Mouse (Mus musculus) limb, embryonic 11.5 days (tissue): Measurements from ENCODE around the gene Scin. TPM values are rescaled to one million over a fixed set of nuclear protein-coding genes. Genes with fewer than 3 reads are reported as not detected.

Source experiments
- ATAC-seq: fragments of 200-750 bp; cut with Nextera tagmentation; 2 replicates; pipeline ENCODE4 v1.8.0; 2017; ENCODE audit warnings: low read depth; ENCODE audit not compliant: insufficient number of reproducible peaks, low FRiP score, low TSS enrichment
- DNase-seq: peaks from one replicate; pipeline ENCODE4 v3.0.0-alpha.2; 2015; ENCODE audit warnings: low spot score
- H3K27ac ChIP-seq: fragments of 300-500 bp; sonication (generic); replicated peaks from 2 replicates; pipeline ENCODE4 v1.5.1; 2014; ENCODE audit warnings: low read depth, mild to moderate bottlenecking, low read length
- H3K27me3 ChIP-seq: fragments of 300-500 bp; sonication (generic); 2 replicates; pipeline ENCODE4 v1.6.1; 2014; ENCODE audit warnings: mild to moderate bottlenecking, low read length, mixed read lengths; ENCODE audit not compliant: control insufficient read depth, insufficient read depth
- H3K36me3 ChIP-seq: fragments of 300-500 bp; sonication (generic); 2 replicates; pipeline ENCODE4 v1.6.1; 2014; ENCODE audit warnings: mild to moderate bottlenecking, low read length, moderate library complexity, mixed read lengths; ENCODE audit not compliant: control insufficient read depth, insufficient read depth
- H3K4me1 ChIP-seq: fragments of 300-500 bp; sonication (generic); 2 replicates; pipeline ENCODE4 v1.6.1; 2014; ENCODE audit warnings: low read length, mixed read lengths; ENCODE audit not compliant: control insufficient read depth, insufficient read depth
- H3K4me2 ChIP-seq: fragments of 300-500 bp; sonication (generic); 2 replicates; pipeline ENCODE4 v1.6.1; 2014; ENCODE audit warnings: low read depth, mild to moderate bottlenecking, moderate library complexity; ENCODE audit not compliant: severe bottlenecking
- H3K4me3 ChIP-seq: fragments of 300-500 bp; sonication (generic); 2 replicates; pipeline ENCODE4 v1.5.1; 2014; ENCODE audit warnings: low read depth, low read length
- H3K9ac ChIP-seq: fragments of 300-500 bp; sonication (generic); 2 replicates; pipeline ENCODE4 v1.6.1; 2014; ENCODE audit warnings: mild to moderate bottlenecking, low read length
- H3K9me3 ChIP-seq: fragments of 300-500 bp; sonication (generic); 2 replicates; pipeline ENCODE4 v1.6.1; 2016; ENCODE audit warnings: low read length; ENCODE audit not compliant: control insufficient read depth
- WGBS: fragments of 180-500 bp; shearing (Covaris S2); extraction: QIAGEN DNeasy Blood & Tissue Kit; methylation state at CpG from one replicate; pipeline ENCODE4 v1.1.7; 2014; 5-methylcytosine and 5-hydroxymethylcytosine counted together
- polyA plus RNA-seq: library from polyadenylated mRNA; unstranded; fragments of >200 nt; fragmentation: Nextera tagmentation; extraction: Ambion mirVana; gene quantifications from 2 replicates; pipeline ENCODE4 v1.2.1, GENCODE M21; 2014

Scin gene
- polyA plus RNA-seq, 1 experiment from 2014 or later: 0.43 TPM

DNA sequence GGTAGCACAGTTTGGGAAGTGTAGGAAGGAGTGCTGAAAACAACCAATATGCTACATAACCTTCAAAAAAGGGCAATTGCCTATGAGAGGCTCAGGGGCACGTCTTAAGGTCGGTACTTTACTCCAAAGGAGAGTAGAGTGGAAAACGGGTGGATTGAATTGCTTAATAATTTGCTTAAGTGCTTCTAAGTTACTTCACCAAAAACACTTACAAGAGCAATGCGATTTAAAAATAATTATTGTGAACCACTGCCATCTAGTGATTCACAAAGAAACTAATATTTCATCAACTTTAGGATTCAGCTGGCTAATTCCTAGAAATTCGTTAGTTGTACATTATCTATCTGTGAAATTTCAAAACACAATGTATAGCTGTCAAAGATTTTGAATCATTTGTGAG lies 60.4 kb downstream of the Scin start:
- DNase-seq (no peak), ATAC-seq (no peak)
- Histone ChIP-seq H3K4me1 (no peaks in the 10 kb centered on the region), H3K4me3 (no peak overlapping the region), H3K9me3 (no peaks in the 10 kb centered on the region), H3K27me3 (no peaks in the 10 kb centered on the region), H3K36me3 (no peaks in the 10 kb centered on the region), H3K4me2 (no peak overlapping the region), H3K9ac (no peak overlapping the region), H3K27ac (no peak overlapping the region)
- WGBS: 76% methylated on average over 5 of the region's 5 CpGs

GRCm38 (mm10) chr12:40047024-40047423 lies 87.0 kb downstream of the Scin start:
- H3K36me3 ChIP-seq: no peaks in the 10 kb centered on the region
- no peak overlapping the region for H3K27ac ChIP-seq
- H3K4me1 ChIP-seq: no peaks in the 10 kb centered on the region
- H3K9ac ChIP-seq: no peak overlapping the region
- 66% methylated on average over 1 of the region's 1 CpGs for WGBS
- DNase-seq: no peak
- no peaks in the 10 kb centered on the region for H3K9me3 ChIP-seq
- H3K27me3 ChIP-seq: no peaks in the 10 kb centered on the region
- ATAC-seq: no peak
- no peak overlapping the region for H3K4me3 ChIP-seq
- no peak overlapping the region for H3K4me2 ChIP-seq

GRCm38 (mm10) chr12:40043816-40044585 lies 90.0 kb downstream of the Scin start:
- H3K9me3 ChIP-seq: no peaks in the 10 kb centered on the region
- H3K4me2 ChIP-seq: no peak overlapping the region
- 89% methylated on average over 8 of the region's 8 CpGs for WGBS
- H3K27me3 ChIP-seq: no peaks in the 10 kb centered on the region
- H3K4me3 ChIP-seq: no peak overlapping the region
- no peaks in the 10 kb centered on the region for H3K4me1 ChIP-seq
- H3K9ac ChIP-seq: no peak overlapping the region
- ATAC-seq (no peak), DNase-seq (no peak)
- H3K27ac ChIP-seq: no peak overlapping the region
- no peaks in the 10 kb centered on the region for H3K36me3 ChIP-seq

GRCm38 (mm10) chr12:40040067-40040466 lies 94.0 kb downstream of the Scin start:
- Histone ChIP-seq H3K36me3 (no peaks in the 10 kb centered on the region), H3K9me3 (no peaks in the 10 kb centered on the region), H3K27me3 (no peaks in the 10 kb centered on the region), H3K27ac (no peak overlapping the region), H3K4me3 (no peak overlapping the region), H3K4me2 (no peak overlapping the region), H3K4me1 (no peaks in the 10 kb centered on the region), H3K9ac (no peak overlapping the region)
- peak; percentile 51 for DNase-seq
- ATAC-seq: no peak

DNA sequence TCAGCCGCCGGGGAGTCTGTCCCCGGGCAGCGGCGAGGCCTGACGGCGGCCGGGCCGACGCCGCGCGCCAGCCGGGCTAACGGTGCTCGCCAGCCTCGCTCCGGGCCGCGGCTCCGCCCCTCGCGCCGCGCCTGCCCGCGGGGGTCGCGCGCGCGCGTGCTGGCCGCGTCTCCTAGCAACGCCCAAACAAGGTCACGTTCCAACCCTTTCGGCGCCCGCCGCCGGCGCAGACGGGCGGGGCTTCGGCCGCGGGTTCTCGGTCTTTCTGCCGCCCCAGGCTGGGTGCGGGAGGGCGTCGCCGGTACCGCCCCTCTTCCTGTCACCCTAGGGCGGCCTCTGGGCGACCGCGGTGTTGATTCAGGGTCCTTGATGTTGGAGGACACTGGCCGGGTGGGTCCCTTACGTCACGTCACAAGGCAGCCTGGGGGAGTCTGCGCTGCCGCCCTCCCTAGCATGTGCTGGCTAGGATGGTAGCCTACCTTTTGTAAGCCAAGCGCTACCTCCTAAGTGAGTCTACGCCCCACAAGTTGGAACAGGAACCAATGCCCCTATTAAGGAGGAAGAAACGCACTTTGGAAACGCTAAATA lies 96.1 kb downstream of the Scin start, which contains the start of gene Arl4a:
TSS of gene Arl4a (minus strand) at position 150 of the 588 bp plus-strand sequence.
- H3K4me3 ChIP-seq: peak within 1 kb of the TSS; percentile 68
- H3K4me2 ChIP-seq: peak within 1 kb of the TSS; percentile 74
- no peaks in the 10 kb centered on the region for H3K9me3 ChIP-seq
- peak; percentile 87 for ATAC-seq
- under 1% methylated on average over 64 of the region's 68 CpGs for WGBS
- no peaks in the 10 kb centered on the region for H3K27me3 ChIP-seq
- DNase-seq: peak; percentile 91
- H3K9ac ChIP-seq: peak within 1 kb of the TSS; percentile 69
- no peaks in the 10 kb centered on the region for H3K4me1 ChIP-seq
- no peaks in the 10 kb centered on the region for H3K36me3 ChIP-seq
- H3K27ac ChIP-seq: peak within 1 kb of the TSS; percentile 80

- DNase-seq (peak; percentile 98), ATAC-seq (peak; percentile 97)
- Histone ChIP-seq H3K9me3 (no peaks in the 10 kb centered on the region), H3K36me3 (no peaks in the 10 kb centered on the region), H3K4me1 (no peaks in the 10 kb centered on the region), H3K27ac (peak overlapping the region; percentile 80), H3K9ac (peak overlapping the region; percentile 69), H3K4me3 (peak overlapping the region; percentile 68), H3K4me2 (peak overlapping the region; percentile 74), H3K27me3 (no peaks in the 10 kb centered on the region)
- WGBS: under 1% methylated on average over 53 of the region's 60 CpGs
Measured at GRCm38 (mm10) chr12:40037226-40037813, 96.7 kb downstream of the Scin start.

- Histone ChIP-seq H3K9me3 (no peaks in the 10 kb centered on the region), H3K4me1 (no peaks in the 10 kb centered on the region), H3K27me3 (no peaks in the 10 kb centered on the region), H3K27ac (no peak overlapping the region; the same call in 1 of the 2 replicates), H3K4me2 (peak overlapping the region; percentile 74), H3K36me3 (no peaks in the 10 kb centered on the region), H3K4me3 (peak overlapping the region; percentile 68), H3K9ac (peak overlapping the region; percentile 58)
- DNase-seq: no peak
- 4% methylated on average over 11 of the region's 11 CpGs for WGBS
- ATAC-seq: no peak
Measured at GRCm38 (mm10) chr12:40036666-40037065, 97.4 kb downstream of the Scin start.

DNA sequence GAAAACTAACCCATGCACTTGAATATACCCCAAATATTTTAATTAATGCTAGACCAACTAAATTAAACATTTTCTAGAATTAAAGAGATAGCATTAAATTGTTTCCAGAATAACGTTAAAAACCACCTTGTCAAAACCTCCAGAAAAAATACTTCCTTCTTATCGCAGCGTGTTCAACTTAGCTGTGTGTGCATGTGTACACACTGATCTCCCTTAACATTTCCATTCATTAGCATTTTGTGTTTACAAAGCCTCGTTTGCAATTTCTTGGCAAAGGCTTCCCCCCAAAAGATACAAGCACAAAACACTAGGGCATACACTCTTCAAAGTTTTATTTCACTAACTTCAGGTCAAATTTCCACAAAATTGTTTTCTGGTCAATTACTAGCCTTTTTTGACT lies 98.5 kb downstream of the Scin start:
- Histone ChIP-seq H3K36me3 (no peaks in the 10 kb centered on the region), H3K9ac (no peak overlapping the region), H3K27me3 (no peaks in the 10 kb centered on the region), H3K4me1 (no peaks in the 10 kb centered on the region), H3K27ac (no peak overlapping the region), H3K4me2 (no peak overlapping the region; the same call in 1 of the 2 replicates), H3K9me3 (no peaks in the 10 kb centered on the region), H3K4me3 (no peak overlapping the region)
- ATAC-seq (no peak), DNase-seq (no peak)
- 89% methylated on average over 4 of the region's 4 CpGs for WGBS
